Mouse (Mus musculus) heart, embryonic 10.5 days (tissue): ENCODE results near the gene Scfd2. TPM values are rescaled to one million over a fixed set of nuclear protein-coding genes. Genes with fewer than 3 reads are reported as not detected.
A peak's percentile ranks its signal among the peaks of the same experiment; 100 is the strongest.

ENCODE experiments used
- DNase-seq: peaks from one replicate; pipeline ENCODE4 v3.0.0-alpha.2; 2017; ENCODE audit warnings: low spot score
- H3K27ac ChIP-seq: fragments of 300-500 bp; sonication (generic); 2 replicates; pipeline ENCODE4 v1.5.1; 2016; ENCODE audit warnings: mild to moderate bottlenecking
- H3K27me3 ChIP-seq: fragments of 300-500 bp; sonication (generic); 2 replicates; pipeline ENCODE4 v1.6.1; 2016; ENCODE audit warnings: mild to moderate bottlenecking; ENCODE audit not compliant: poor library complexity, insufficient read depth, severe bottlenecking
- H3K36me3 ChIP-seq: fragments of 300-500 bp; sonication (generic); 2 replicates; pipeline ENCODE4 v1.6.1; 2016; ENCODE audit warnings: mild to moderate bottlenecking, moderate library complexity
- H3K4me1 ChIP-seq: fragments of 300-500 bp; sonication (generic); 2 replicates; pipeline ENCODE4 v1.6.1; 2016; ENCODE audit warnings: mild to moderate bottlenecking
- H3K4me3 ChIP-seq: fragments of 300-500 bp; sonication (generic); 2 replicates; pipeline ENCODE4 v1.5.1; 2016; ENCODE audit warnings: mild to moderate bottlenecking, moderate library complexity
- H3K9me3 ChIP-seq: fragments of 300-500 bp; sonication (generic); 2 replicates; pipeline ENCODE4 v1.6.1; 2016; ENCODE audit warnings: mild to moderate bottlenecking, moderate library complexity
- WGBS: fragments of 180-500 bp; shearing (Covaris S2); methylation state at CpG from one replicate; pipeline ENCODE4 v1.1.7; 2016; 5-methylcytosine and 5-hydroxymethylcytosine counted together
- polyA plus RNA-seq: library from polyadenylated mRNA; unstranded; fragments of >200 nt; fragmentation: Nextera tagmentation; extraction: Ambion mirVana; gene quantifications from 2 replicates; pipeline ENCODE4 v1.2.1, GENCODE M21; 2016

The Scfd2 gene
- polyA plus RNA-seq, 1 experiment from 2014 or later: 17.3 TPM

DNA sequence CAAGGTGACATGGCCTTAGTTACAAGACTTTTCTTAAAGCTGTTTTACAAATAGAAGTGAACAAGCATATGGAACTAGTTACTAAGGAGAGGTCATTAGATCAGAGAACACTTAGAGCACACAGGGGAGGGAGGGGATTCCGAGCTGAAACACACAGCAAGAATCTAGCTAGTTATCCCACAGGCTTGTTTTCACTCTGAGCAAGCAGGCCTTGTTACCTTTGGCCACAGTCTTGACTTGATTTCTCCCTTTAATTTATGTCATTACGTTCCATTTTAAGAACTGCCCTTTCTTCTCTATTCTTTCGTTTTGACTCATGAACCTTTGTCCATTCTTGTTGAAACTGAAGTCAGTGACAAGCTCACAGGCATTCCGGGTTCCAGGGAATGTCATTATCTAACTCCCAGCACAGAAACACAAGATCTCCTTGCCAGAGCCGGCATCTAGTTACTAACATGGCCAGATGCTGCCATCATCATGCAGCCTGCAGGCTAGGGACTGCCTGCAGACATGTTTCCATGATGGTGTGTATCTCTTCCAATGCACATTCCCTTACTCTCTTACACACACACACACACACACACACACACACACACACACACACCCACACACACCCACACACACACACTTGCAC, 263.7 kb downstream of the Scfd2 start:
- H3K27ac ChIP-seq: no peak overlapping the region
- no peak overlapping the region for H3K4me3 ChIP-seq
- no peaks in the 10 kb centered on the region for H3K9me3 ChIP-seq
- 54% methylated on average over 5 of the region's 5 CpGs for WGBS
- DNase-seq: no peak
- H3K4me1 ChIP-seq: peaks cover 49% of the 10 kb centered on the region
- no peaks in the 10 kb centered on the region for H3K27me3 ChIP-seq
- H3K36me3 ChIP-seq: no peaks in the 10 kb centered on the region

DNA sequence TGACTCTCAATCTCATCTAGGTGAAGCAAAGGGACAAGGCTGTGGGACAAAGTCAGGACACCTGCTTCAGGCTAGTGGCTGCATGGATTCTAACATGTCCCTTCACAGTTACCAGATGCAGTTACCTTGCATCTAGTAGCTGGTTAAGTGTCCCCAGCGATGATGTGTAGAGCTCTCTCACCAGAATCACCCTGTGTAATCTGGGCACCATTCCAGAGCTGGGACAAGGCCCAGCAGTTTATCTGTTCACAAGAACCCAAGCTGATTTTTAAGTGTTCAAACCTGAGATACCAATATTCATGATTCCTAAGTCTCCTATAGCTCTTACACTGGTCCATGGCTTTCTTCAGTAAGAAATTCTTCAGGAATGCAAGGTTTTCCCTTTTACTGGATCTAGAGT, 264.4 kb downstream of the Scfd2 start:
- H3K27me3 ChIP-seq: no peaks in the 10 kb centered on the region
- DNase-seq: no peak
- H3K36me3 ChIP-seq: no peaks in the 10 kb centered on the region
- 0 out of 2 replicates have a peak overlapping the region, but pooled peaks have one; percentile 16 for H3K27ac ChIP-seq
- peaks cover 55% of the 10 kb centered on the region for H3K4me1 ChIP-seq
- no peak overlapping the region for H3K4me3 ChIP-seq
- no peaks in the 10 kb centered on the region for H3K9me3 ChIP-seq
- WGBS: 80% methylated on average over 1 of the region's 1 CpGs

DNA sequence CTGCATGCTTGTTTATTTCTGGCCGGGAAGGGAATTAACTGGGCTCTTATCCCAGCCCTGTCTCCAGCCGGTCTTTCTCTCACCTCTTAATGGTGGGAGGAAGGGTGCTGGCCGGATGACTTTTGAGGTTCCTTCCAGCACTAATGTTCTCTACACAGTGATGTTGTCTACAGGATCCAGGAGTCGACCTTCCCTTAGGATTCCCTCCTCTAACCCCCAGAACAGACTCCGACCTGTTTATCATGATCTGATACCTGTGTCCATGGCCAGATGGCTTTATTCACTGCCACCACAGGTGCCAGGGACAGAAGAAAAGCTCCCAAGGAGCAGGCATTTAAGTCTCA, 265.1 kb downstream of the Scfd2 start:
- no peak for DNase-seq
- peak overlapping the region; percentile 81; the same call in 1 of the 2 replicates for H3K27ac ChIP-seq
- peaks cover 58% of the 10 kb centered on the region for H3K4me1 ChIP-seq

DNA sequence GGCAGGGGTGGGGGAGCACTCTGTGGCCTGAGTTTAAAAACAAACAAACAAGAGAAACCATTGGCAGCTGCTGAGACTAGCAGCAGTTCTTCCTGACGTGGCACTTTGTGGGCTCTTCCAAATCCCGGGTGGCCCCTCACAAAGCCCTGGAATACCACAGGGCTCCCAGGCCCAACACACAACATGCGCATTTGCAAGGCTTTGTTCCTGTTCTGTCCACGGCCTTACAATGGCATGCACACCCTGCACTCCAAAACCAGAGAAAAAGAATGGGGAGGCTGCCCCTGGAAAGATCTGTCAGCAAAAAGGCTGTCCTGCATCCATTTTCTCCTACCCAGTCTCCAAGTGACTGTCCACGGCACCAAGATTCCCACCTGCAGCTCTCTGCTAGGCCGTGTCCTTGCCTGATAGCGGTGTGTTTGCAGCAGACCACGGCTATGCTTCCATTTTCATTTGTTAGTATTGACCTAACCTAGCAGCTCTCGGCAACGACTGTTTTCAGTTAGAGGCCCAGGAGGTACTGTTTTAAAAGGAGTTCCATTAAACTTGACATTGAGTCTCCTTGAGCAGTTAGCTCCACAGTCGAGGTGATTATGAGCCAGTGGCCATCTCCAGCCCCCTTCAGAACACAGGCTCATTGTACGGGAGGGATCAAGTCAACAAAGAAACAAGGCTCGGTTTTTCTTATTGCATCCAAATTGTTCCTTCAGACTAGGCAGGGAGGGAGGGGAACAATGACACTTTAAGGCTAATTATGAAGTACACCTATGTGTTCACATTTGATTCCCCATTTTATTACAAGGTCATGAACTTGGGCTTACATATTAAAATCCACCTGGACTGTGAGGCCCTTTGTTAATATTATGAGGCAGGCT, 265.7 kb downstream of the Scfd2 start:
- no peak for DNase-seq
- WGBS: 52% methylated on average over 13 of the region's 13 CpGs
- H3K4me1 ChIP-seq: peaks cover 64% of the 10 kb centered on the region

More for the DNA sequence above, 265.1 kb downstream of the Scfd2 start:
- no peaks in the 10 kb centered on the region for H3K27me3 ChIP-seq
- H3K9me3 ChIP-seq: no peaks in the 10 kb centered on the region
- WGBS: 46% methylated on average over 5 of the region's 5 CpGs
- no peaks in the 10 kb centered on the region for H3K36me3 ChIP-seq
- no peak overlapping the region for H3K4me3 ChIP-seq

DNA sequence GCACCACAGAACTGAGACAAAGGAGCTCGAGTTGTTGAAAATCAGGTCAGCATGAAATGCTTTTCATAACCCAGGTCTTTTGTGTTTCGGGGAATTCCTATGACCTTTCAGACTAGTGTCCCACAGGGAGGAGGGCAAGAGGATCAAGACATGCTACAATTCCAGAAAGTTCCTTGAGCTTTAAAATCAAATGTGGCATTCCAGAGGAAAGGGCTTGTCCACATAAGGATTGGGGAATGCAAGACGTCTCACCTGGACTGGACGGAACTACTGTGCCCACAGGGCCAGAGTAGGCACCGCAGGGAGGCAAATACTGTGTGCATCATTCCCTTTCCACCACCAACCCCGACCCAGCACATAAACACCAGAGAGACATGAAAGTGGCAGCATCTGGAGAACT, 266.4 kb downstream of the Scfd2 start:
- whole genome bisulfite sequencing: 57% methylated on average over 6 of the region's 6 CpGs
- Histone ChIP-seq H3K27ac (peak overlapping the region; percentile 81), H3K36me3 (no peaks in the 10 kb centered on the region), H3K4me3 (no peak overlapping the region), H3K9me3 (no peaks in the 10 kb centered on the region), H3K4me1 (peaks cover 71% of the 10 kb centered on the region), H3K27me3 (no peaks in the 10 kb centered on the region)
- DNase-seq: no peak

More for the DNA sequence above, 265.7 kb downstream of the Scfd2 start:
- Histone ChIP-seq H3K36me3 (no peaks in the 10 kb centered on the region), H3K4me3 (no peak overlapping the region), H3K27me3 (no peaks in the 10 kb centered on the region), H3K27ac (peak overlapping the region; percentile 81), H3K9me3 (no peaks in the 10 kb centered on the region)

DNA sequence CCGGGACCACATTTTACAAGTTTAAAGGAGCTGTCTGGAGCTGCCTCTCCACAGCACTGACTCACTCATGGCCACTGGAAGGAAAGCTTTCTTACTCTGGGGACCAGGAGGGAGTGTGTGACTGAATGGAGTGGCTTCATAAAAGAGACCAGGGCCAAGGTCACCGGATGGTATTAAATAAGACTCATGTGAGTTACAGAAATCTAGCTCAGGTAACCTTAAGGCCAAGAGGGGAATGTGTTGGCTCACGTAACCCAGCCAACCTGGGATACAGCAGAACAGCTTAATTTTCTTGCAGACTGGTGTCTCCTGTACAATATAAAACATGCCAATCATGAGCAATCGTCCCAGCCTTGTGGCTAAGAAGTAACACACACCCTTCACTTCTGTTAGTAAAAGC, 267.0 kb downstream of the Scfd2 start:
- H3K27ac ChIP-seq: peak overlapping the region; percentile 81; the same call in 1 of the 2 replicates
- H3K9me3 ChIP-seq: no peaks in the 10 kb centered on the region
- no peak for DNase-seq
- WGBS: 80% methylated on average over 4 of the region's 4 CpGs
- no peaks in the 10 kb centered on the region for H3K36me3 ChIP-seq
- no peak overlapping the region for H3K4me3 ChIP-seq
- peaks cover 76% of the 10 kb centered on the region for H3K4me1 ChIP-seq
- H3K27me3 ChIP-seq: no peaks in the 10 kb centered on the region

DNA sequence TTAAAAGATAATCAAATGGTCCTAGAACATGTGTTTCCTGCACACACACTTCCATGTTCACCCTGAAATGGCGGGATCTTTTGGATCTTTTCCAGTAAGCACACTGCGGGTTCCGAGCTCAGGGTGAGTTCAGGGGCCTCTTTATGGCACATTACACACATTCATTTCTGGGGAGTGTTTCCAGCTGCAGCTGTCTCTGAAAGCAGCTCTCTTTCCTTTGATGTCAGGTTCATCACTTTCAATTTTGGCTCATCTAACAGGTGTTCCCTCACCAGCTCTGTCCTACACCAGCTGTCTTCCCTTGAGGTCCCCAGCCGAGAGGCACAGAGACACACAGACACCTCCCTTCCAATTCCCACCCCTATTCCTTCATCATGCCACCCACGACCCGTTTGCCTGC, 270.5 kb downstream of the Scfd2 start:
- 71% methylated on average over 6 of the region's 6 CpGs for WGBS
- Histone ChIP-seq H3K27me3 (no peaks in the 10 kb centered on the region), H3K27ac (peak overlapping the region; percentile 90; the same call in 1 of the 2 replicates), H3K36me3 (no peaks in the 10 kb centered on the region), H3K4me3 (no peak overlapping the region), H3K9me3 (no peaks in the 10 kb centered on the region), H3K4me1 (peaks cover 68% of the 10 kb centered on the region)
- DNase-seq: no peak

DNA sequence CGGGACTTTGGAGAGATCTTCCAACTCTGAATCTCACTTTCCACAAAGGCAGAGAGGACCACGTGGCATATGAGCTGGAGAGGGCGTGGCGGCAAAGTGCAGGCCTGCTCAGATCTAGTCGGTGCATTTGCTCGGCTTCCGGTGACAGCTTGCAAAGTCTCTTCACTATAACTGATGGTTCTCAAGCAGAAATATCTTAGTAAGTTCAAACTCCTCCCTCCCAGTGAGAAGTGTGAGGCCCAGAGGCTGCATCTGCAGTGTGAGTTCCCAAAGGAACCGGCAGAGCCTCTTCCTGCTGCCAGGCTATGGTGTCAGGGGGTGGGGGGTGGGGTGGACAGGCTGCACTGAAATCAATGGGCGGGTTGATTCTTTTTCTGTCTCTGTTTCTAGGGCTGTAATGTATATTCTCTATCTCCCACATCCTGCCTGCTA, 271.2 kb downstream of the Scfd2 start:
- Histone ChIP-seq H3K27me3 (no peaks in the 10 kb centered on the region), H3K36me3 (no peaks in the 10 kb centered on the region), H3K27ac (peak overlapping the region; percentile 90), H3K9me3 (no peaks in the 10 kb centered on the region), H3K4me1 (peaks cover 63% of the 10 kb centered on the region), H3K4me3 (peak overlapping the region; percentile 4; the same call in 1 of the 2 replicates)
- DNase-seq: no peak
- 34% methylated on average over 9 of the region's 9 CpGs for WGBS

DNA sequence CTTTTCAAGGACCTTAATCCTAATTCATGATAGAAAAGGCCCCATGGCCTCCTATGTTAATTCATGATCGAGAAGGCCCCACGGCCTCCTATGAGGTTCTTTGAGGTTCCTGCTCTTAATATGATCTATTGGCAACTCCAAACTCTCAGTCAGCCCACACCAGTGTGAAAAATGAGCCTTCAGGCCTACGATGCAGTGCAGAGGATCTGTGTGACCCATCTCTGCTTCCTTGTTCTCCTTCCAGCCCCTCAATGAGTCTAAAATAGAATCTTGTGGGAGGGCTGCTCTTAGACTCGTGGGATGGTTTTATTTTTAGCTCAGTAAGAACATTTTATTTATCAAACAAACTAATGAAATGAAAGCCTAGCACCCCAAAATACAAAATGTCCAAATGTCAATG, 274.9 kb downstream of the Scfd2 start:
- peak overlapping the region; percentile 75 for H3K27ac ChIP-seq
- no peak overlapping the region for H3K4me3 ChIP-seq
- H3K27me3 ChIP-seq: no peaks in the 10 kb centered on the region
- no peak for DNase-seq
- no peaks in the 10 kb centered on the region for H3K36me3 ChIP-seq
- peaks cover 58% of the 10 kb centered on the region for H3K4me1 ChIP-seq
- 56% methylated on average over 4 of the region's 4 CpGs for WGBS
- no peaks in the 10 kb centered on the region for H3K9me3 ChIP-seq

DNA sequence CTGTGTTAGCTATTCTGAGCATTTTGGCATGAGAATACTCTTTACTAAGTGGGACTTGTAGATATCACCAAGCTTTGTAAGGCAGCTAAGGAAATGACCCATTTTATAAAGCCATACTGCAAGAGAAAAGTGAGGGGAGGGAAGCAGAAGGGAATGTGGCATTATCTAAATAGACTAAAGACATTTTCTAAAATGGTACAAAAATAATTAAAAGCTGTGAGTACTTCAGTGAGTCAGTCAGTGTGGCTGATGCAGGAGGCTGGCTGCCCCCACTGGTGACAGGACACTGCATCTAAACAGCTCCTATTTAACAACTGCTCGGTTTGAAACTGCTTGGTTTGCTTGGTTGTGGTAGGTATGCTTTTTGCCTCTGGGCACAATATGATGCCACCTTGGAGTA, 276.6 kb downstream of the Scfd2 start:
- 81% methylated on average over 1 of the region's 1 CpGs for WGBS
- Histone ChIP-seq H3K27ac (no peak overlapping the region), H3K27me3 (no peaks in the 10 kb centered on the region), H3K9me3 (no peaks in the 10 kb centered on the region), H3K4me3 (no peak overlapping the region), H3K4me1 (peaks cover 60% of the 10 kb centered on the region), H3K36me3 (no peaks in the 10 kb centered on the region)
- no peak for DNase-seq

DNA sequence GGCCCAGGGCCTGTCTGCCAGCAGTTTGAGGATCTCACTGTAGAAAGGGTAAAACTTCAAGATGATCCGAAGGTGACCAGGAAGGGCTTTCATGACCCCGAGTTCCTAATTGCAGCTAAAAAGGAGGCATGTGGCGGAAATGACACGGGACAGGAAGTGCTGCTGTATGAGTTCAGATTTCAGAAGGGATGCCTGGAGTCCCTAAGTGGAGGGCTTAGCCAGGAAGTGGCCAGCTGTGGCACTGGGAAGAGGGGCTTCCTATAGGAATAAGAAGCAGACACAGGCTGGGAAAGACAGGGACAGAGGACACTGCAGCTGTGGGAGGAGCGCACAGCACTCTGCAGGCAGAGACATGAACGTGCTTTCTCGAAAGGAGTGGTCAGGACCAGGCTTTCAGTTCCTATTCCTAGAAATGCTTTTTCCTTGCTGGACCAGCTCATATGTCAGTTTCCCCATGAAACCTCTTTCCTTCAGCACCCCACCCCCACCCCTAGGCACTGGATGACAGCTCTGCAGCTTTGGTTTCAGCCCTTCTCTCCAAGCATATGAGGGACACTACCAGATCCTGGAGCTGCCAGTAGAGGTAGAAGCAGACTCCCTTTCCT, 277.7 kb downstream of the Scfd2 start:
- H3K36me3 ChIP-seq: no peaks in the 10 kb centered on the region
- H3K4me1 ChIP-seq: peaks cover 64% of the 10 kb centered on the region
- DNase-seq: no peak
- H3K27me3 ChIP-seq: no peaks in the 10 kb centered on the region
- 41% methylated on average over 7 of the region's 7 CpGs for WGBS
- H3K4me3 ChIP-seq: peak overlapping the region; percentile 6; the same call in 1 of the 2 replicates
- H3K27ac ChIP-seq: peak overlapping the region; percentile 60
- no peaks in the 10 kb centered on the region for H3K9me3 ChIP-seq

DNA sequence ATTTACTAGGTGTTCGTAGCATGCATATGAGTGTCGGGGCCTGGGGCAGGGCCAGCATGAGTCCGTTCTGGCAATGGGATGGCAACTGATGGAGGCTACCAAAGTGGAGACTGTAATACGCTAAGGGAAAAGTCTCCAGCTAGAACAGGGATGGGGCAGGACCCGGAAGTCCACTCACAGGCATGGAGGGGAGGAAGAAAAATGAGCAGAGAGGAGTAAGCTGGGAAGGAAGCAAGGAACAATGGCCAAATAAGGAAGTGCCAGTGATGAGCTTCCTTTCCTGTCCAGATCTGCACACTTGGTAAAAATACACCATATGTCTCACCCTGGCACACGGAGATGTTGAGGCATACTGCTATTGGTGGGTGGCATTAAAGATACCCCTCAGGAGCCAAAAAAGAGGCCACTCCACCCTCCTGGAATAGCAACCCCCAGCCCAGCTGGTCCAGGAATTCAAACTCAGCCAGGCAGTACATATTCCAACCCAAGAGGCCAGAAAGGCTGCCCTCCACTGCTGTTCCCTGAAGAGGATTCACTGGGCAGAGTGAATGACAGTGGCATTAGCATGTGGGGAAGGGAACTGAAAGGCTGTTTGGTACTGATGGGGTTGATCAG, 278.8 kb downstream of the Scfd2 start:
- Histone ChIP-seq H3K27me3 (no peaks in the 10 kb centered on the region), H3K4me1 (peaks cover 64% of the 10 kb centered on the region)

More for the DNA sequence above, 278.8 kb downstream of the Scfd2 start:
- 76% methylated on average over 6 of the region's 6 CpGs for WGBS
- Histone ChIP-seq H3K36me3 (no peaks in the 10 kb centered on the region), H3K4me3 (no peak overlapping the region), H3K27ac (peak overlapping the region; percentile 60), H3K9me3 (no peaks in the 10 kb centered on the region)
- DNase-seq: no peak
